Mouse (Mus musculus): ENCODE results near the gene Ciart.

DNA sequence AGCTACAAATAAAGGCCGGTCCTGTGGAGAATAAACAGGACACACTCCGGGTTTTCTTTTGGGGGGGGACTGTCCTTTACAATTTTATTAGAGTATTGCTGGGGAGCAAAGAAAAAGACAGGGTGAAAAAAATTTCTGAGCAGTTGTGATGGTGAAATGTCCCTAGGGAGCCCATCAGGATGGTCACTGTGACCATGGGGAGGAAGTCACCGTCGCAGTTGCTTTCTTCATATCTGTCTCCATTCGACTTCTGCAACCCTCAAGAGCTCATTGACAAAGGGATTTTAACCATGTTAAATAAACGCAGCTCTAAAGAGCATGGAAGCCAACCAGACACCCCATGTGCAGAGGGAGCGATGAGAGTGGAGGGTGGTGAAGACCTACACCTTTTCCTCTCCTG is 34.7 kb upstream of the Ciart start:
- TF ChIP-seq CTCF (conservative IDR thresholded peaks at IDR 0.05 in 1 of 2, IDR thresholded peaks at IDR 0.05 in 1 of 2; ENCODE audit: low read depth in 2 of 2, low read length in 2 of 2) (no peak), MYC (IDR thresholded peaks at IDR 0.05; ENCODE audit: low read depth, low read length) (no peak), NELFE (IDR thresholded peaks at IDR 0.05; ENCODE audit: low read depth, low read length) (no peak), USF1 (IDR thresholded peaks at IDR 0.05; ENCODE audit: low read depth, low read length) (no peak), USF2 (conservative IDR thresholded peaks at IDR 0.05; ENCODE audit: low read depth, low read length) (no peak)
